Mouse (Mus musculus) heart, embryonic 14.5 days (tissue): ENCODE results near the gene Fign. TPM values are rescaled to one million over a fixed set of nuclear protein-coding genes. Genes with fewer than 3 reads are reported as not detected.

ENCODE experiments used
- ATAC-seq: fragments of 200-750 bp; cut with Nextera tagmentation; 2 replicates; pipeline ENCODE4 v1.8.0; 2017; ENCODE audit warnings: low read depth, moderate TSS enrichment; ENCODE audit not compliant: insufficient number of reproducible peaks, insufficient read depth, low FRiP score
- H3K27ac ChIP-seq, 2 experiments: fragments of 200-500 bp in 1 of 2; fragments of 300-500 bp in 1 of 2; sonication (generic) in 1 of 2; replicated peaks in 1 of 2; 2 replicates each; pipeline ENCODE4 v1.5.1; 2012 to 2014; ENCODE audit warnings: low read depth in 2 of 2, low read length in 2 of 2, control low read depth in 1 of 2, mild to moderate bottlenecking in 1 of 2, mixed read lengths in 1 of 2; ENCODE audit not compliant: control insufficient read depth in 1 of 2, insufficient read depth in 1 of 2
- H3K27me3 ChIP-seq: fragments of 300-500 bp; sonication (generic); 2 replicates; pipeline ENCODE4 v1.6.1; 2014; ENCODE audit warnings: mild to moderate bottlenecking, low read length, control low read depth; ENCODE audit not compliant: control insufficient read depth, insufficient read depth
- H3K36me3 ChIP-seq: fragments of 300-500 bp; sonication (generic); 2 replicates; pipeline ENCODE4 v1.6.1; 2014; ENCODE audit warnings: mild to moderate bottlenecking, control low read depth, low read length, mixed read lengths; ENCODE audit not compliant: control insufficient read depth, insufficient read depth
- H3K4me1 ChIP-seq, 2 experiments: fragments of 200-500 bp in 1 of 2; fragments of 300-500 bp in 1 of 2; sonication (generic) in 1 of 2; 2 replicates each; pipeline ENCODE4 v1.6.1; 2012 to 2014; ENCODE audit warnings: low read length in 2 of 2, control low read depth in 1 of 2, mixed read lengths in 1 of 2; ENCODE audit not compliant: control insufficient read depth in 2 of 2, insufficient read depth in 2 of 2
- H3K4me2 ChIP-seq: fragments of 300-500 bp; sonication (generic); 2 replicates; pipeline ENCODE4 v1.6.1; 2014; ENCODE audit warnings: mild to moderate bottlenecking, low read length
- H3K4me3 ChIP-seq, 2 experiments: fragments of 200-500 bp in 1 of 2; fragments of 300-500 bp in 1 of 2; sonication (generic) in 1 of 2; 2 replicates each; pipeline ENCODE4 v1.5.1; 2012 to 2014; ENCODE audit warnings: low read length in 2 of 2, mild to moderate bottlenecking in 2 of 2, control low read depth in 1 of 2, low read depth in 1 of 2, moderate library complexity in 1 of 2; ENCODE audit not compliant: control insufficient read depth in 1 of 2, insufficient read depth in 1 of 2
- H3K9ac ChIP-seq: fragments of 300-500 bp; sonication (generic); 2 replicates; pipeline ENCODE4 v1.6.1; 2014; ENCODE audit warnings: mild to moderate bottlenecking, low read length
- H3K9me3 ChIP-seq: fragments of 300-500 bp; sonication (generic); 2 replicates; pipeline ENCODE4 v1.6.1; 2016; ENCODE audit warnings: low read length, control low read depth; ENCODE audit not compliant: control insufficient read depth
- WGBS: fragments of 180-500 bp; shearing (Covaris S2); extraction: QIAGEN DNeasy Blood & Tissue Kit; methylation state at CpG from one replicate; pipeline ENCODE4 v1.1.7; 2014; 5-methylcytosine and 5-hydroxymethylcytosine counted together
- polyA plus RNA-seq: library from polyadenylated mRNA; unstranded; fragments of >200 nt; fragmentation: Nextera tagmentation; extraction: Ambion mirVana; gene quantifications from 2 replicates; pipeline ENCODE4 v1.2.1, GENCODE M21; 2014

Fign gene
- polyA plus RNA-seq, 1 experiment from 2014 or later: 8.6 TPM

- Histone ChIP-seq H3K4me3 (no peak overlapping the region), H3K9ac (no peak overlapping the region), H3K9me3 (no peaks in the 10 kb centered on the region), H3K27ac (no peak overlapping the region), H3K36me3 (no peaks in the 10 kb centered on the region), H3K4me2 (no peak overlapping the region), H3K4me1 (peaks cover 17 to 61% of the 10 kb centered on the region in 2 experiments), H3K27me3 (no peaks in the 10 kb centered on the region)
- WGBS: 57% methylated on average over 3 of the region's 3 CpGs
- ATAC-seq: no peak
Observed at GRCm38 (mm10) chr2:64078551-64078950, 19.3 kb downstream of the Fign start.

DNA sequence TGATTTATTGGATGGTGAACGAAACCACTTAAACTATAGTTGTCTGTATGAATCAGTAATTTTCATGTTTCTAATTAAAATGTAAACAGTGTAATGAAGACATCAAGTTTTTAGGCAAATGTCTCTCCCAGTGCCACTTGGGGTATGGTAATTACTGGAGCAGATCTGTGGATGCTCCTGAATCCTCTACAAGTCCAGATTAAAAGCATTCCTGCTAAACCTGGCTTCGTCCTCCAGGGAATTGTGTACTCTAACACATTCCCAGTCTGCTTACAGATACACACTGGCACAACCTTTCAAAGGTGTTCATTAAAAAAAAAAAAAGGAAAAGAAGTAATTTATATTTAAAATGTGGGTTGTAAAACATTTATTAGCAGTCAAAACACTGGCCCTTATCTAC, 20.0 kb downstream of the Fign start:
- no peak for ATAC-seq
- Histone ChIP-seq H3K27me3 (no peaks in the 10 kb centered on the region), H3K4me2 (no peak overlapping the region), H3K4me1 (peaks cover 17 to 61% of the 10 kb centered on the region in 2 experiments), H3K9me3 (no peaks in the 10 kb centered on the region), H3K36me3 (no peaks in the 10 kb centered on the region), H3K9ac (no peak overlapping the region), H3K27ac (no peak overlapping the region), H3K4me3 (no peak overlapping the region)
- 79% methylated on average over 2 of the region's 2 CpGs for WGBS

- peak overlapping the region; percentile 49 for H3K9ac ChIP-seq
- ATAC-seq: no peak
- peak overlapping the region; percentile 60 for H3K4me2 ChIP-seq
- H3K36me3 ChIP-seq: no peaks in the 10 kb centered on the region
- peaks cover 17 to 51% of the 10 kb centered on the region in 2 experiments for H3K4me1 ChIP-seq
- H3K4me3 ChIP-seq: peak overlapping the region; percentile 18 to 22; a peak in 3 of 4 replicates
- H3K9me3 ChIP-seq: no peaks in the 10 kb centered on the region
- H3K27ac ChIP-seq: peak overlapping the region; percentile 57 to 64
- 14% methylated on average over 6 of the region's 6 CpGs for WGBS
- H3K27me3 ChIP-seq: no peaks in the 10 kb centered on the region
Observed at GRCm38 (mm10) chr2:64075873-64076272, 22.0 kb downstream of the Fign start.

DNA sequence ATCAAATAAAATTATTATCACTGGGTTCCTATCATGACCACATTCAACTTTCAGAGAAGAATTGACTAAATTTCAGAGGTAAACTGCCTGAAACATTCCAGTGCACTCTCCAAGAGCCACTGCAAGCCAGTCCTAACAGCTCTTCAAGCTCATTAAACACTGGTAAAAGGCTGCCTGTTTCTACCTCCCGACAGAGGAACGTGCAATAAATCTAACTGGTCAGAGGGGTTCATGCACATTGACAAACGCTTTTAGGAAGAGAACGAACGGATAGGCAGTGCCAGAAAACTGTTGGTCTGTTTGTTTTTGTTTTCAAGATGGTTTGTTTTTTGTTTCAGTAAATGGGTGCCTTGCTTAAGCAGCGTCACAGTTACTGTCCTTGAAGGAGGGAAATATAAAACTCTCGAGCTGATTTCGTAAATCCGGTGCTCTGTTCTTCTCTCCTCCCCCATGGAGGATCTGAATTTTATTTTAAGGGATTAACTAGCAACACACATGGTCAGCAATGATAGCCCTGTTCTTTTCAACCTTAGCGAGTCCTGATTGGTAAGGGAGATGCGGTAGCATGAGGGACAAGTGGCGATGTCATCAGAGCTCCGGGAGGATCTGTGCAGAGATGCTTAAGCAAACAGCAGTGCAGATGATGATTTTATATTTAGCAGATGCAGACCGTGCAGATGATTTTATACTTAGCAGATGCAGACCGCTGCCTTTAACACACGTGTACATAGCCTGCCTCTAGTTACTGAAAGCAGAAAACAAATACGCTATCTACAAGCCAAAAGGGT, 23.0 kb downstream of the Fign start:
- H3K4me1 ChIP-seq: peaks cover 17 to 51% of the 10 kb centered on the region in 2 experiments
- no peak for ATAC-seq
- no peaks in the 10 kb centered on the region for H3K36me3 ChIP-seq
- peak overlapping the region; percentile 44 for H3K9ac ChIP-seq
- H3K4me3 ChIP-seq: 0 out of 4 replicates have a peak overlapping the region, but pooled peaks of 1 of the 2 experiments have one; percentile 2
- H3K4me2 ChIP-seq: peak overlapping the region; percentile 60
- WGBS: 50% methylated on average over 17 of the region's 17 CpGs
- no peaks in the 10 kb centered on the region for H3K27me3 ChIP-seq
- H3K9me3 ChIP-seq: no peaks in the 10 kb centered on the region
- no peak overlapping the region for H3K27ac ChIP-seq

DNA sequence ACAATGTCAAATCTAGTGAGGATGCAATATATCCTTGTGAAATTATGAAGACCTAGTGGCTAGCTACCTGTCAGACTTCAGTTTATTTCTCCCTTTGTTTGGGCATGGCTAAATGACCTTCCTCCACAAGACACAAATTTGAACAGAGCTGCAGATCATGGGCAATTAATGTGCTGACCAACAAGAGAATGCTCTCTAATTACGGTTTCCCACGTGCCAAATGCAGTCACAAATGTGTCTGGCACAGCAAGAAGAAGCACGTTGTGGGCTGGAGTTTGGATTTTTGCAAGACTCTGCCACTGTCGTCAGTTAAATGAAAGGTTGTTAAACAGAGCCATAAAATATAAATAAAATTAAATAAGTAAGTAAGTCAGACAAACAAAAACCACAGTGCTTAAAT, 25.7 kb downstream of the Fign start:
- no peaks in the 10 kb centered on the region for H3K36me3 ChIP-seq
- ATAC-seq: no peak
- H3K27ac ChIP-seq: no peak overlapping the region
- WGBS: 78% methylated on average over 4 of the region's 4 CpGs
- H3K9me3 ChIP-seq: no peaks in the 10 kb centered on the region
- H3K4me2 ChIP-seq: no peak overlapping the region
- peaks cover 12 to 44% of the 10 kb centered on the region in 2 experiments for H3K4me1 ChIP-seq
- H3K27me3 ChIP-seq: no peaks in the 10 kb centered on the region
- no peak overlapping the region for H3K9ac ChIP-seq
- no peak overlapping the region for H3K4me3 ChIP-seq

DNA sequence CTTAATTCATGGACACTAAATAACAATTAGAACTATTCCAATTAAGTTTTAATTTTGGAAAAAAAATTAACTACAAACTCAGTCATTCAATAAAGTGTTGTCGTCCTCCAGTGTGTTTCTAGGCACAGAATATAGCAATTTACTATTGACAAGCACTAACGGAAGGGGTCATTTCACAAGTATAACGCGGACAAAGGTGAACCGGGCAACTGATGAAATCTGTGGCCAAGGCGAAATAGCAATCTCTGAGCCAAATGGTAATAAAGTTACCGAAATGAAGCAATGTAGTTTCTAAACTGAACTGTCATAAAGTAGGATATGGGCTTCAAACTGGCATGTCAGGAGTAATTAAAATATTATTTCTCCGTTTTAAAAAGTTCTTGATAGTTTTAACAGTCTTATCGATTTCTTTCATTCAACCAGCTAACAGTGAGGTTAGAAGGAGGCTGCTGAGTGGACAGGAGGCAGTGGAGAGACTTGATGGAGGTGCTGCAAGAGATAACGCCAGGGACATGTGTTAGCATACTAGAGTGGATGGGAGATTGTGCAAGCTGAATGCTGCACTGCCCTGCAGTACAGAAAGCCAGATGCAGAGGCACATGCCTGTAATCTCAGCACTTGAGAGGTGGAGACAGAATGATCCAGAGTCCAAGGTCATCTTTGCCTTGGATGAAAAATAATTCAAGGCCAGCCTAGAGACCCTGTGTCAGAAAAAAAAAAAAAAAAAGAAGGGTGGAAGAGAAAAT, 27.7 kb downstream of the Fign start:
- Histone ChIP-seq H3K9me3 (no peaks in the 10 kb centered on the region), H3K36me3 (no peaks in the 10 kb centered on the region), H3K27ac (peak overlapping the region in 1 of 2 experiments; percentile 76; a peak in 3 of 4 replicates), H3K9ac (no peak overlapping the region), H3K27me3 (no peaks in the 10 kb centered on the region), H3K4me3 (no peak overlapping the region), H3K4me1 (peaks cover 2 to 25% of the 10 kb centered on the region in 2 experiments), H3K4me2 (peak overlapping the region; percentile 54)
- 33% methylated on average over 10 of the region's 10 CpGs for WGBS
- peak; percentile 85 for ATAC-seq

DNA sequence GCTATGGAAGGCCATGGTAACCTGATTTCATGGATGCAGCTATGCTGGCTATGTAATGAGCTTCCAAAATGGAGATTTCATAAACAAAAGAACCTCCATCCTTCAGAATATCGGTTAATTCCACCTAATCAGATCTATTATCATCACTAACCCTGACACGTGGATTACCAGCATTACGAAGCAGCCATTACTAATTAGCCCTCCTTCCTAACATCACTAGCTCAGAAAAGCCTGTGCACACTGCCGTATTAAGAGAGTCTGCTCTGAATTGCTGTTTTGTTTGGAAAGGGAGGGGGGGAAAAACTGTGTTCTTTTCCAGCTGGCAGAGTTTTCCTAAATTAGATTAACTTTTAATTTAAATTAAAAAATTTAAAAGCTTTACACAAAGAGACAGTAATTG, 32.3 kb downstream of the Fign start:
- H3K9me3 ChIP-seq: no peaks in the 10 kb centered on the region
- no peak for ATAC-seq
- H3K4me2 ChIP-seq: no peak overlapping the region
- no peak overlapping the region for H3K27ac ChIP-seq
- no peak overlapping the region for H3K9ac ChIP-seq
- H3K27me3 ChIP-seq: no peaks in the 10 kb centered on the region
- no peak overlapping the region for H3K4me3 ChIP-seq
- 88% methylated on average over 4 of the region's 4 CpGs for WGBS
- H3K4me1 ChIP-seq: peaks cover 9 to 28% of the 10 kb centered on the region in 2 experiments
- H3K36me3 ChIP-seq: no peaks in the 10 kb centered on the region
